Mouse (Mus musculus) adipose tissue, adult 10 weeks (tissue): Measurements from ENCODE around the gene Scd4. TPM values are rescaled to one million over a fixed set of nuclear protein-coding genes. Genes with fewer than 3 reads are reported as not detected.

Experiments used
- polyA plus RNA-seq: library from polyadenylated mRNA; stranded (reverse); fragments of 350-450 nt; fragmentation: Illumina TruSeq; extraction: RNeasy Lipid Tissue Mini Kit (QIAGEN cat#74804); gene quantifications from one replicate; pipeline ENCODE4 v1.2.3, GENCODE M21; 2014; ENCODE audit warnings: low read depth, low replicate concordance

Scd4 gene
- 0.83 TPM for polyA plus RNA-seq

GRCm38 (mm10) chr19:44332833-44333623, at the start of gene Scd4:
TSS of gene Scd4 (plus strand) at chr19:44333092.

GRCm38 (mm10) chr19:44292941-44293768, 39.7 kb upstream of the Scd4 start, which contains the start of gene Scd2:
TSS of gene Scd2 (plus strand) at chr19:44293674.

Other genes starting within 250 kb of the Scd4 start
- 54.5 TPM for gene Chuk, start 225.6 kb upstream of the Scd4 start, polyA plus RNA-seq
- 13.9 TPM for gene Cwf19l1, start 197.2 kb upstream of the Scd4 start, polyA plus RNA-seq
- 41.8 TPM for gene Bloc1s2, start 186.6 kb upstream of the Scd4 start, polyA plus RNA-seq
- 0.89 TPM for gene Pkd2l1, start 140.7 kb upstream of the Scd4 start, polyA plus RNA-seq
- 4.5 TPM for gene Scd3, start 129.8 kb upstream of the Scd4 start, polyA plus RNA-seq
- gene Scd2, start 39.4 kb upstream of the Scd4 start, polyA plus RNA-seq: 390 TPM
- gene Scd1, start 74.8 kb downstream of the Scd4 start, polyA plus RNA-seq: 3,372 TPM
- 0.22 TPM for gene Wnt8b, start 160.4 kb downstream of the Scd4 start, polyA plus RNA-seq
- 5.5 TPM for gene Sec31b, start 212.8 kb downstream of the Scd4 start, polyA plus RNA-seq
- not detected for gene Gm20538, start 219.7 kb downstream of the Scd4 start, polyA plus RNA-seq
- gene Ndufb8, start 222.3 kb downstream of the Scd4 start, polyA plus RNA-seq: 305 TPM
- gene Hif1an, start 229.8 kb downstream of the Scd4 start, polyA plus RNA-seq: 19.0 TPM